Mouse (Mus musculus): ENCODE measurements around the gene Tob2.

Gene Tob2

GRCm38 (mm10) chr15:81811599-81811996, 47.0 kb downstream of the Tob2 start:
- DNase-seq (ENCODE audit: low spot score), result peak; percentile 85

- peak; percentile 100 for DNase-seq (ENCODE audit: low spot score)
Measured at GRCm38 (mm10) chr15:81810671-81811598, 47.7 kb downstream of the Tob2 start.

- peak; percentile 91 for DNase-seq (ENCODE audit: low spot score)
Measured at GRCm38 (mm10) chr15:81810150-81810549, 48.4 kb downstream of the Tob2 start.

GRCm38 (mm10) chr15:81809550-81809949, 49.0 kb downstream of the Tob2 start:
- DNase-seq (ENCODE audit: low spot score), result no peak

GRCm38 (mm10) chr15:81808799-81809198, 49.8 kb downstream of the Tob2 start:
- no peak for DNase-seq (ENCODE audit: low spot score)

GRCm38 (mm10) chr15:81806621-81807404, 51.8 kb downstream of the Tob2 start:
- no peak for DNase-seq (ENCODE audit: low spot score)

- DNase-seq (ENCODE audit: low spot score), result no peak
Measured at GRCm38 (mm10) chr15:81805624-81806023, 53.0 kb downstream of the Tob2 start.

- no peak for DNase-seq (ENCODE audit: low spot score)
Measured at GRCm38 (mm10) chr15:81804883-81805282, 53.7 kb downstream of the Tob2 start.

GRCm38 (mm10) chr15:81804172-81804571, 54.4 kb downstream of the Tob2 start:
- DNase-seq (ENCODE audit: low spot score), result no peak

- DNase-seq (ENCODE audit: low spot score), result no peak
Measured at GRCm38 (mm10) chr15:81803425-81803951, 55.1 kb downstream of the Tob2 start.

GRCm38 (mm10) chr15:81802941-81803351, 55.6 kb downstream of the Tob2 start:
- DNase-seq (ENCODE audit: low spot score), result no peak

- DNase-seq (ENCODE audit: low spot score), result peak; percentile 100
Measured at GRCm38 (mm10) chr15:81802001-81802890, 56.4 kb downstream of the Tob2 start, which contains the start of gene Tef. Gene Tef, plus strand, starts transcription at chr15:81802421.

GRCm38 (mm10) chr15:81800391-81800790, 58.2 kb downstream of the Tob2 start:
- DNase-seq (ENCODE audit: low spot score), result no peak

GRCm38 (mm10) chr15:81798421-81798820, 60.2 kb downstream of the Tob2 start:
- no peak for DNase-seq (ENCODE audit: low spot score)

Measured in testis, postnatal 10 days (tissue).